Mouse (Mus musculus): ENCODE data around the gene Mthfs. TPM values are rescaled to one million over a fixed set of nuclear protein-coding genes. Genes with fewer than 3 reads are reported as not detected.
"Not testable (repeated sequence)": the region's sequence is repeated elsewhere in the genome, so short reads cannot be mapped to it uniquely, and the experiment has no call there.

Mthfs gene
- polyA plus RNA-seq, 1 experiment from 2014 or later: 26.9 TPM

GRCm38 (mm10) chr9:89230897-89231497, 20.5 kb downstream of the Mthfs start:
- H3K27me3 ChIP-seq (ENCODE audit: control insufficient read depth, insufficient read depth, low read length); ATAC-seq (ENCODE audit: insufficient read depth, low FRiP score); H3K4me3 ChIP-seq (replicated peaks; ENCODE audit: low read length); H3K36me3 ChIP-seq (ENCODE audit: control insufficient read depth, insufficient read depth, low read length); H3K4me2 ChIP-seq (ENCODE audit: low read depth, low read length); H3K27ac ChIP-seq (ENCODE audit: low read length); H3K4me1 ChIP-seq (ENCODE audit: control insufficient read depth, insufficient read depth, low read length); H3K9me3 ChIP-seq (replicated peaks; ENCODE audit: control insufficient read depth, low read length); H3K9ac ChIP-seq (ENCODE audit: low read length): not testable (repeated sequence)
- 59% methylated on average over 1 of the region's 2 CpGs for WGBS

- 78% methylated on average over 4 of the region's 4 CpGs for WGBS
- H3K9me3 ChIP-seq (replicated peaks; ENCODE audit: control insufficient read depth, low read length); H3K27me3 ChIP-seq (ENCODE audit: control insufficient read depth, insufficient read depth, low read length); H3K9ac ChIP-seq (ENCODE audit: low read length); H3K27ac ChIP-seq (ENCODE audit: low read length); H3K4me3 ChIP-seq (replicated peaks; ENCODE audit: low read length); ATAC-seq (ENCODE audit: insufficient read depth, low FRiP score); H3K4me1 ChIP-seq (ENCODE audit: control insufficient read depth, insufficient read depth, low read length); H3K36me3 ChIP-seq (ENCODE audit: control insufficient read depth, insufficient read depth, low read length); H3K4me2 ChIP-seq (ENCODE audit: low read depth, low read length): not testable (repeated sequence)
These were observed 26.7 kb downstream of the Mthfs start for GRCm38 (mm10) chr9:89237131-89237530.

- not testable (repeated sequence) for H3K4me2 ChIP-seq (ENCODE audit: low read depth, low read length); H3K27ac ChIP-seq (ENCODE audit: low read length); H3K9ac ChIP-seq (ENCODE audit: low read length); H3K4me1 ChIP-seq (ENCODE audit: control insufficient read depth, insufficient read depth, low read length); ATAC-seq (ENCODE audit: insufficient read depth, low FRiP score); H3K9me3 ChIP-seq (replicated peaks; ENCODE audit: control insufficient read depth, low read length); H3K36me3 ChIP-seq (ENCODE audit: control insufficient read depth, insufficient read depth, low read length); H3K27me3 ChIP-seq (ENCODE audit: control insufficient read depth, insufficient read depth, low read length); H3K4me3 ChIP-seq (replicated peaks; ENCODE audit: low read length)
- 81% methylated on average over 4 of the region's 5 CpGs for WGBS
These were observed 28.6 kb downstream of the Mthfs start for GRCm38 (mm10) chr9:89238976-89239505.

GRCm38 (mm10) chr9:89240516-89241019, 30.1 kb downstream of the Mthfs start:
- not testable (repeated sequence) for ATAC-seq (ENCODE audit: insufficient read depth, low FRiP score); H3K27me3 ChIP-seq (ENCODE audit: control insufficient read depth, insufficient read depth, low read length); H3K36me3 ChIP-seq (ENCODE audit: control insufficient read depth, insufficient read depth, low read length); H3K9me3 ChIP-seq (replicated peaks; ENCODE audit: control insufficient read depth, low read length); H3K4me2 ChIP-seq (ENCODE audit: low read depth, low read length); H3K27ac ChIP-seq (ENCODE audit: low read length); H3K4me3 ChIP-seq (replicated peaks; ENCODE audit: low read length); H3K4me1 ChIP-seq (ENCODE audit: control insufficient read depth, insufficient read depth, low read length); H3K9ac ChIP-seq (ENCODE audit: low read length)
- 80% methylated on average over 3 of the region's 3 CpGs for WGBS

- ATAC-seq (ENCODE audit: insufficient read depth, low FRiP score): no peak
- Histone ChIP-seq H3K4me2 (ENCODE audit: low read depth, low read length) (no peak overlapping the region), H3K36me3 (ENCODE audit: control insufficient read depth, insufficient read depth, low read length) (no peaks in the 10 kb centered on the region), H3K9ac (ENCODE audit: low read length) (no peak overlapping the region), H3K27me3 (ENCODE audit: control insufficient read depth, insufficient read depth, low read length) (no peaks in the 10 kb centered on the region), H3K9me3 (replicated peaks; ENCODE audit: control insufficient read depth, low read length) (no peaks in the 10 kb centered on the region), H3K4me3 (replicated peaks; ENCODE audit: low read length) (no peak overlapping the region), H3K27ac (ENCODE audit: low read length) (no peak overlapping the region), H3K4me1 (ENCODE audit: control insufficient read depth, insufficient read depth, low read length) (no peaks in the 10 kb centered on the region)
- WGBS: 75% methylated on average over 2 of the region's 2 CpGs
These were observed 42.9 kb downstream of the Mthfs start for GRCm38 (mm10) chr9:89253400-89253799.

- Histone ChIP-seq H3K9ac (ENCODE audit: low read length) (no peak overlapping the region), H3K9me3 (replicated peaks; ENCODE audit: control insufficient read depth, low read length) (no peaks in the 10 kb centered on the region), H3K36me3 (ENCODE audit: control insufficient read depth, insufficient read depth, low read length) (no peaks in the 10 kb centered on the region), H3K4me1 (ENCODE audit: control insufficient read depth, insufficient read depth, low read length) (no peaks in the 10 kb centered on the region), H3K27me3 (ENCODE audit: control insufficient read depth, insufficient read depth, low read length) (no peaks in the 10 kb centered on the region), H3K27ac (ENCODE audit: low read length) (no peak overlapping the region), H3K4me2 (ENCODE audit: low read depth, low read length) (no peak overlapping the region), H3K4me3 (replicated peaks; ENCODE audit: low read length) (no peak overlapping the region)
- no peak for ATAC-seq (ENCODE audit: insufficient read depth, low FRiP score)
- WGBS: 85% methylated on average over 12 of the region's 12 CpGs
These were observed 46.3 kb downstream of the Mthfs start for GRCm38 (mm10) chr9:89256556-89257335.

- H3K4me1 ChIP-seq (ENCODE audit: control insufficient read depth, insufficient read depth, low read length): no peaks in the 10 kb centered on the region
- H3K36me3 ChIP-seq (ENCODE audit: control insufficient read depth, insufficient read depth, low read length): no peaks in the 10 kb centered on the region
- no peak overlapping the region for H3K27ac ChIP-seq (ENCODE audit: low read length)
- WGBS: 92% methylated on average over 3 of the region's 3 CpGs
- no peaks in the 10 kb centered on the region for H3K27me3 ChIP-seq (ENCODE audit: control insufficient read depth, insufficient read depth, low read length)
- no peaks in the 10 kb centered on the region for H3K9me3 ChIP-seq (replicated peaks; ENCODE audit: control insufficient read depth, low read length)
- no peak overlapping the region for H3K4me3 ChIP-seq (replicated peaks; ENCODE audit: low read length)
- no peak overlapping the region for H3K4me2 ChIP-seq (ENCODE audit: low read depth, low read length)
- H3K9ac ChIP-seq (ENCODE audit: low read length): no peak overlapping the region
- ATAC-seq (ENCODE audit: insufficient read depth, low FRiP score): no peak
These were observed 53.5 kb downstream of the Mthfs start for GRCm38 (mm10) chr9:89263968-89264367.

GRCm38 (mm10) chr9:89264571-89264970, 54.1 kb downstream of the Mthfs start:
- H3K9me3 ChIP-seq (replicated peaks; ENCODE audit: control insufficient read depth, low read length): no peaks in the 10 kb centered on the region
- H3K4me1 ChIP-seq (ENCODE audit: control insufficient read depth, insufficient read depth, low read length): no peaks in the 10 kb centered on the region
- no peaks in the 10 kb centered on the region for H3K36me3 ChIP-seq (ENCODE audit: control insufficient read depth, insufficient read depth, low read length)
- ATAC-seq (ENCODE audit: insufficient read depth, low FRiP score): no peak
- no peak overlapping the region for H3K4me3 ChIP-seq (replicated peaks; ENCODE audit: low read length)
- H3K27ac ChIP-seq (ENCODE audit: low read length): no peak overlapping the region
- no peaks in the 10 kb centered on the region for H3K27me3 ChIP-seq (ENCODE audit: control insufficient read depth, insufficient read depth, low read length)
- no peak overlapping the region for H3K9ac ChIP-seq (ENCODE audit: low read length)
- H3K4me2 ChIP-seq (ENCODE audit: low read depth, low read length): no peak overlapping the region
- 84% methylated on average over 1 of the region's 1 CpGs for WGBS

GRCm38 (mm10) chr9:89267093-89267492, 56.6 kb downstream of the Mthfs start:
- ATAC-seq (ENCODE audit: insufficient read depth, low FRiP score): no peak
- no peak overlapping the region for H3K27ac ChIP-seq (ENCODE audit: low read length)
- no peak overlapping the region for H3K4me2 ChIP-seq (ENCODE audit: low read depth, low read length)
- H3K27me3 ChIP-seq (ENCODE audit: control insufficient read depth, insufficient read depth, low read length): no peaks in the 10 kb centered on the region
- H3K36me3 ChIP-seq (ENCODE audit: control insufficient read depth, insufficient read depth, low read length): no peaks in the 10 kb centered on the region
- no peak overlapping the region for H3K9ac ChIP-seq (ENCODE audit: low read length)
- H3K9me3 ChIP-seq (replicated peaks; ENCODE audit: control insufficient read depth, low read length): no peaks in the 10 kb centered on the region
- no peak overlapping the region for H3K4me3 ChIP-seq (replicated peaks; ENCODE audit: low read length)
- WGBS: 66% methylated on average over 4 of the region's 4 CpGs
- H3K4me1 ChIP-seq (ENCODE audit: control insufficient read depth, insufficient read depth, low read length): no peaks in the 10 kb centered on the region
